Mouse (Mus musculus): ENCODE measurements around the gene Trim28. TPM values are rescaled to one million over a fixed set of nuclear protein-coding genes. Genes with fewer than 3 reads are reported as not detected.
A peak's percentile ranks its signal among the peaks of the same experiment; 100 is the strongest.
"Not testable (repeated sequence)": the region's sequence is repeated elsewhere in the genome, so short reads cannot be mapped to it uniquely, and the experiment has no call there.

Gene Trim28
- polyA plus RNA-seq, 2 experiments: 408 to 610 TPM

- WGBS: 90% methylated on average over 2 of the region's 2 CpGs
- Histone ChIP-seq H3K36me3 (ENCODE audit: control insufficient read depth, insufficient read depth, low read length) (no peaks in the 10 kb centered on the region), H3K27me3 (ENCODE audit: control insufficient read depth, insufficient read depth, low read length) (no peaks in the 10 kb centered on the region), H3K4me1 (ENCODE audit: control insufficient read depth, insufficient read depth, low read length) (0 out of 2 replicates have a peak, but pooled peaks cover 3% of the 10 kb centered on the region), H3K9ac (ENCODE audit: low read depth, low read length, severe bottlenecking) (peak overlapping the region; percentile 61; the same call in 1 of the 2 replicates), H3K4me3 (replicated peaks; ENCODE audit: low read length) (peak overlapping the region; percentile 61), H3K27ac (replicated peaks; ENCODE audit: low read depth, low read length) (no peak overlapping the region), H3K9me3 (ENCODE audit: control insufficient read depth, low read length) (no peaks in the 10 kb centered on the region), H3K4me2 (replicated peaks; ENCODE audit: low read depth, low read length, severe bottlenecking) (peak overlapping the region; percentile 51; the same call in 1 of the 2 replicates)
- no peak for DNase-seq (ENCODE audit: low spot score)
- no peak for ATAC-seq (ENCODE audit: low FRiP score, low read depth)
- TF ChIP-seq POLR2A (IDR thresholded peaks at IDR 0.05; ENCODE audit: borderline replicate concordance, extremely low read depth, insufficient read depth, insufficient read length): no peak
Measured at GRCm38 (mm10) chr7:13053501-13053900, 54.6 kb downstream of the Trim28 start.

GRCm38 (mm10) chr7:13053961-13054286 lies 55.0 kb downstream of the Trim28 start:
- peak overlapping the region; percentile 75; the same call in 1 of the 2 replicates for H3K27ac ChIP-seq (replicated peaks; ENCODE audit: low read depth, low read length)

GRCm38 (mm10) chr7:13054287-13055010 lies 55.5 kb downstream of the Trim28 start, which contains the start of gene Mzf1:
TSS of gene Mzf1 (minus strand) at chr7:13054764.
- Histone ChIP-seq H3K4me1 (ENCODE audit: control insufficient read depth, insufficient read depth, low read length) (0 out of 2 replicates have a peak, but pooled peaks cover 3% of the 10 kb centered on the region), H3K36me3 (ENCODE audit: control insufficient read depth, insufficient read depth, low read length) (no peaks in the 10 kb centered on the region), H3K9me3 (ENCODE audit: control insufficient read depth, low read length) (no peaks in the 10 kb centered on the region), H3K4me3 (replicated peaks; ENCODE audit: low read length) (peak within 1 kb of the TSS; percentile 61), H3K9ac (ENCODE audit: low read depth, low read length, severe bottlenecking) (peak within 1 kb of the TSS; percentile 61), H3K4me2 (replicated peaks; ENCODE audit: low read depth, low read length, severe bottlenecking) (peak within 1 kb of the TSS; percentile 51), H3K27me3 (ENCODE audit: control insufficient read depth, insufficient read depth, low read length) (no peaks in the 10 kb centered on the region), H3K27ac (replicated peaks; ENCODE audit: low read depth, low read length) (peak within 1 kb of the TSS; percentile 75)
- under 1% methylated on average over 38 of the region's 41 CpGs for WGBS
- TF ChIP-seq POLR2A (IDR thresholded peaks at IDR 0.05; ENCODE audit: borderline replicate concordance, extremely low read depth, insufficient read depth, insufficient read length): peak; percentile 54; the same call in 1 of the 2 replicates
- peak; percentile 98 for ATAC-seq (ENCODE audit: low FRiP score, low read depth)
- DNase-seq (ENCODE audit: low spot score): peak; percentile 96

More at GRCm38 (mm10) chr7:13053961-13054286, 55.0 kb downstream of the Trim28 start:
- 2% methylated on average over 15 of the region's 15 CpGs for WGBS
- Histone ChIP-seq H3K9ac (ENCODE audit: low read depth, low read length, severe bottlenecking) (peak overlapping the region; percentile 61), H3K4me1 (ENCODE audit: control insufficient read depth, insufficient read depth, low read length) (0 out of 2 replicates have a peak, but pooled peaks cover 3% of the 10 kb centered on the region), H3K9me3 (ENCODE audit: control insufficient read depth, low read length) (no peaks in the 10 kb centered on the region), H3K36me3 (ENCODE audit: control insufficient read depth, insufficient read depth, low read length) (no peaks in the 10 kb centered on the region), H3K4me3 (replicated peaks; ENCODE audit: low read length) (peak overlapping the region; percentile 61), H3K4me2 (replicated peaks; ENCODE audit: low read depth, low read length, severe bottlenecking) (peak overlapping the region; percentile 51), H3K27me3 (ENCODE audit: control insufficient read depth, insufficient read depth, low read length) (no peaks in the 10 kb centered on the region)
- no peak for ATAC-seq (ENCODE audit: low FRiP score, low read depth)
- no peak for DNase-seq (ENCODE audit: low spot score)
- TF ChIP-seq POLR2A (IDR thresholded peaks at IDR 0.05; ENCODE audit: borderline replicate concordance, extremely low read depth, insufficient read depth, insufficient read length): no peak

- Histone ChIP-seq H3K27ac (replicated peaks; ENCODE audit: low read depth, low read length) (no peak overlapping the region), H3K36me3 (ENCODE audit: control insufficient read depth, insufficient read depth, low read length) (no peaks in the 10 kb centered on the region), H3K4me3 (replicated peaks; ENCODE audit: low read length) (no peak overlapping the region), H3K9me3 (ENCODE audit: control insufficient read depth, low read length) (no peaks in the 10 kb centered on the region), H3K9ac (ENCODE audit: low read depth, low read length, severe bottlenecking) (no peak overlapping the region), H3K4me2 (replicated peaks; ENCODE audit: low read depth, low read length, severe bottlenecking) (no peak overlapping the region), H3K4me1 (ENCODE audit: control insufficient read depth, insufficient read depth, low read length) (0 out of 2 replicates have a peak, but pooled peaks cover 3% of the 10 kb centered on the region), H3K27me3 (ENCODE audit: control insufficient read depth, insufficient read depth, low read length) (no peaks in the 10 kb centered on the region)
- TF ChIP-seq POLR2A (IDR thresholded peaks at IDR 0.05; ENCODE audit: borderline replicate concordance, extremely low read depth, insufficient read depth, insufficient read length): no peak
- DNase-seq (ENCODE audit: low spot score): no peak
- 59% methylated on average over 8 of the region's 8 CpGs for WGBS
- no peak for ATAC-seq (ENCODE audit: low FRiP score, low read depth)
Measured at GRCm38 (mm10) chr7:13056913-13057700, 58.2 kb downstream of the Trim28 start.

- DNase-seq (ENCODE audit: low spot score) (no peak), ATAC-seq (ENCODE audit: low FRiP score, low read depth) (no peak)
- Histone ChIP-seq H3K4me3 (replicated peaks; ENCODE audit: low read length) (no peak overlapping the region), H3K9ac (ENCODE audit: low read depth, low read length, severe bottlenecking) (no peak overlapping the region), H3K36me3 (ENCODE audit: control insufficient read depth, insufficient read depth, low read length) (no peaks in the 10 kb centered on the region), H3K9me3 (ENCODE audit: control insufficient read depth, low read length) (no peaks in the 10 kb centered on the region), H3K4me1 (ENCODE audit: control insufficient read depth, insufficient read depth, low read length) (no peaks in the 10 kb centered on the region), H3K4me2 (replicated peaks; ENCODE audit: low read depth, low read length, severe bottlenecking) (no peak overlapping the region), H3K27ac (replicated peaks; ENCODE audit: low read depth, low read length) (no peak overlapping the region), H3K27me3 (ENCODE audit: control insufficient read depth, insufficient read depth, low read length) (no peaks in the 10 kb centered on the region)
- 90% methylated on average over 9 of the region's 9 CpGs for WGBS
- no peak for TF ChIP-seq POLR2A (IDR thresholded peaks at IDR 0.05; ENCODE audit: borderline replicate concordance, extremely low read depth, insufficient read depth, insufficient read length)
Measured at GRCm38 (mm10) chr7:13059536-13059935, 60.6 kb downstream of the Trim28 start.

- not testable (repeated sequence) for H3K36me3 ChIP-seq (ENCODE audit: control insufficient read depth, insufficient read depth, low read length); H3K27me3 ChIP-seq (ENCODE audit: control insufficient read depth, insufficient read depth, low read length); DNase-seq (ENCODE audit: low spot score); H3K4me3 ChIP-seq (replicated peaks; ENCODE audit: low read length); ATAC-seq (ENCODE audit: low FRiP score, low read depth); H3K9me3 ChIP-seq (ENCODE audit: control insufficient read depth, low read length); H3K27ac ChIP-seq (replicated peaks; ENCODE audit: low read depth, low read length); H3K4me2 ChIP-seq (replicated peaks; ENCODE audit: low read depth, low read length, severe bottlenecking); H3K4me1 ChIP-seq (ENCODE audit: control insufficient read depth, insufficient read depth, low read length); H3K9ac ChIP-seq (ENCODE audit: low read depth, low read length, severe bottlenecking)
- WGBS: 56% methylated on average over 2 of the region's 2 CpGs
Measured at GRCm38 (mm10) chr7:13063399-13063798, 64.5 kb downstream of the Trim28 start.
